Mouse (Mus musculus) heart, embryonic 15.5 days (tissue): ENCODE measurements around the gene Ckap2l. TPM values are rescaled to one million over a fixed set of nuclear protein-coding genes. Genes with fewer than 3 reads are reported as not detected.

ENCODE experiments used
- ATAC-seq: fragments of 200-750 bp; cut with Nextera tagmentation; replicated peaks from 2 replicates; pipeline ENCODE4 v1.8.0; 2017; ENCODE audit warnings: low read depth, moderate TSS enrichment; ENCODE audit not compliant: insufficient number of reproducible peaks, insufficient read depth, low FRiP score
- H3K27ac ChIP-seq: fragments of 300-500 bp; sonication (generic); 2 replicates; pipeline ENCODE4 v1.5.1; 2015; ENCODE audit warnings: mild to moderate bottlenecking, inconsistent platforms
- H3K27me3 ChIP-seq: fragments of 300-500 bp; sonication (generic); 2 replicates; pipeline ENCODE4 v1.6.1; 2015; ENCODE audit warnings: inconsistent platforms
- H3K36me3 ChIP-seq: fragments of 300-500 bp; sonication (generic); 2 replicates; pipeline ENCODE4 v1.6.1; 2015; ENCODE audit warnings: mild to moderate bottlenecking, inconsistent platforms
- H3K4me1 ChIP-seq: fragments of 300-500 bp; sonication (generic); replicated peaks from 2 replicates; pipeline ENCODE4 v1.6.1; 2015; ENCODE audit warnings: inconsistent platforms
- H3K4me2 ChIP-seq: fragments of 300-500 bp; sonication (generic); 2 replicates; pipeline ENCODE4 v1.6.1; 2015; ENCODE audit warnings: inconsistent platforms, mild to moderate bottlenecking, moderate library complexity
- H3K4me3 ChIP-seq: fragments of 300-500 bp; sonication (generic); 2 replicates; pipeline ENCODE4 v1.5.1; 2015; ENCODE audit warnings: mild to moderate bottlenecking, inconsistent platforms
- H3K9ac ChIP-seq: fragments of 300-500 bp; sonication (generic); 2 replicates; pipeline ENCODE4 v1.6.1; 2015; ENCODE audit warnings: mild to moderate bottlenecking, inconsistent platforms
- H3K9me3 ChIP-seq: fragments of 300-500 bp; sonication (generic); replicated peaks from 2 replicates; pipeline ENCODE4 v1.6.1; 2016; ENCODE audit warnings: inconsistent platforms
- WGBS: fragments of 180-500 bp; shearing (Covaris S2); methylation state at CpG from one replicate; pipeline ENCODE4 v1.1.7; 2015; ENCODE audit warnings: mixed read lengths; 5-methylcytosine and 5-hydroxymethylcytosine counted together
- polyA plus RNA-seq: library from polyadenylated mRNA; unstranded; fragments of >200 nt; fragmentation: Nextera tagmentation; extraction: Ambion mirVana; gene quantifications from 2 replicates; pipeline ENCODE4 v1.2.1, GENCODE M21; 2015

Ckap2l gene
- polyA plus RNA-seq, 1 experiment from 2014 or later: 36.5 TPM

- H3K4me1 ChIP-seq: 0 out of 2 replicates have a peak, but pooled peaks cover 3% of the 10 kb centered on the region
- H3K27me3 ChIP-seq: no peaks in the 10 kb centered on the region
- no peak overlapping the region for H3K4me3 ChIP-seq
- H3K9ac ChIP-seq: no peak overlapping the region
- H3K27ac ChIP-seq: no peak overlapping the region
- H3K9me3 ChIP-seq: no peaks in the 10 kb centered on the region
- WGBS: 24% methylated on average over 9 of the region's 9 CpGs
- no peak overlapping the region for H3K4me2 ChIP-seq
- no peak for ATAC-seq
- no peaks in the 10 kb centered on the region for H3K36me3 ChIP-seq
Measured at GRCm38 (mm10) chr2:129233803-129234477, 63.1 kb downstream of the Ckap2l start.

- Histone ChIP-seq H3K36me3 (no peaks in the 10 kb centered on the region), H3K9me3 (no peaks in the 10 kb centered on the region), H3K9ac (no peak overlapping the region), H3K4me3 (no peak overlapping the region), H3K4me1 (0 out of 2 replicates have a peak, but pooled peaks cover 3% of the 10 kb centered on the region), H3K27me3 (no peaks in the 10 kb centered on the region), H3K4me2 (no peak overlapping the region), H3K27ac (no peak overlapping the region)
- WGBS: 91% methylated on average over 1 of the region's 1 CpGs
- ATAC-seq: no peak
Measured at GRCm38 (mm10) chr2:129233218-129233617, 63.8 kb downstream of the Ckap2l start.

GRCm38 (mm10) chr2:129232484-129232883, 64.5 kb downstream of the Ckap2l start:
- Histone ChIP-seq H3K36me3 (no peaks in the 10 kb centered on the region), H3K9ac (no peak overlapping the region), H3K27me3 (no peaks in the 10 kb centered on the region), H3K4me3 (no peak overlapping the region), H3K27ac (no peak overlapping the region), H3K4me2 (no peak overlapping the region), H3K9me3 (no peaks in the 10 kb centered on the region), H3K4me1 (0 out of 2 replicates have a peak, but pooled peaks cover 3% of the 10 kb centered on the region)
- no peak for ATAC-seq
- 73% methylated on average over 9 of the region's 9 CpGs for WGBS

- H3K9ac ChIP-seq: no peak overlapping the region
- ATAC-seq: no peak
- no peak overlapping the region for H3K4me3 ChIP-seq
- H3K27me3 ChIP-seq: no peaks in the 10 kb centered on the region
- 0 out of 2 replicates have a peak, but pooled peaks cover 3% of the 10 kb centered on the region for H3K4me1 ChIP-seq
- H3K27ac ChIP-seq: no peak overlapping the region
- no peak overlapping the region for H3K4me2 ChIP-seq
- no peaks in the 10 kb centered on the region for H3K36me3 ChIP-seq
- 46% methylated on average over 4 of the region's 4 CpGs for WGBS
- H3K9me3 ChIP-seq: no peaks in the 10 kb centered on the region
Measured at GRCm38 (mm10) chr2:129232023-129232422, 65.0 kb downstream of the Ckap2l start.

GRCm38 (mm10) chr2:129229316-129229715, 67.7 kb downstream of the Ckap2l start:
- Histone ChIP-seq H3K36me3 (no peaks in the 10 kb centered on the region), H3K9ac (no peak overlapping the region), H3K4me3 (no peak overlapping the region), H3K27ac (no peak overlapping the region), H3K9me3 (no peaks in the 10 kb centered on the region), H3K27me3 (no peaks in the 10 kb centered on the region), H3K4me2 (no peak overlapping the region), H3K4me1 (0 out of 2 replicates have a peak, but pooled peaks cover 3% of the 10 kb centered on the region)
- 86% methylated on average over 7 of the region's 7 CpGs for WGBS
- no peak for ATAC-seq

- Histone ChIP-seq H3K9me3 (no peaks in the 10 kb centered on the region), H3K36me3 (no peaks in the 10 kb centered on the region), H3K27me3 (no peaks in the 10 kb centered on the region), H3K4me1 (no peaks in the 10 kb centered on the region), H3K9ac (no peak overlapping the region), H3K4me3 (no peak overlapping the region), H3K4me2 (no peak overlapping the region), H3K27ac (no peak overlapping the region)
- WGBS: 81% methylated on average over 4 of the region's 4 CpGs
- ATAC-seq: no peak
Measured at GRCm38 (mm10) chr2:129228571-129228970, 68.4 kb downstream of the Ckap2l start.

GRCm38 (mm10) chr2:129227709-129228108, 69.3 kb downstream of the Ckap2l start:
- Histone ChIP-seq H3K27me3 (no peaks in the 10 kb centered on the region), H3K4me2 (no peak overlapping the region), H3K27ac (no peak overlapping the region), H3K9ac (no peak overlapping the region), H3K4me3 (no peak overlapping the region), H3K4me1 (no peaks in the 10 kb centered on the region), H3K9me3 (no peaks in the 10 kb centered on the region), H3K36me3 (no peaks in the 10 kb centered on the region)
- WGBS: 75% methylated on average over 6 of the region's 7 CpGs
- ATAC-seq: no peak

- 78% methylated on average over 7 of the region's 7 CpGs for WGBS
- ATAC-seq: no peak
- H3K4me2 ChIP-seq: no peak overlapping the region
Measured at GRCm38 (mm10) chr2:129227011-129227529, 69.9 kb downstream of the Ckap2l start.

GRCm38 (mm10) chr2:129226296-129226851, 70.6 kb downstream of the Ckap2l start:
- Histone ChIP-seq H3K4me3 (no peak overlapping the region), H3K27ac (no peak overlapping the region), H3K27me3 (no peaks in the 10 kb centered on the region), H3K36me3 (no peaks in the 10 kb centered on the region), H3K9ac (no peak overlapping the region), H3K9me3 (no peaks in the 10 kb centered on the region), H3K4me2 (no peak overlapping the region), H3K4me1 (no peaks in the 10 kb centered on the region)
- 52% methylated on average over 11 of the region's 11 CpGs for WGBS
- ATAC-seq: no peak

More at GRCm38 (mm10) chr2:129227011-129227529, 69.9 kb downstream of the Ckap2l start:
- no peak overlapping the region for H3K4me3 ChIP-seq
- H3K9me3 ChIP-seq: no peaks in the 10 kb centered on the region
- no peaks in the 10 kb centered on the region for H3K27me3 ChIP-seq
- no peak overlapping the region for H3K27ac ChIP-seq
- H3K4me1 ChIP-seq: no peaks in the 10 kb centered on the region
- no peak overlapping the region for H3K9ac ChIP-seq
- H3K36me3 ChIP-seq: no peaks in the 10 kb centered on the region

- no peak overlapping the region for H3K9ac ChIP-seq
- H3K27ac ChIP-seq: no peak overlapping the region
- no peak overlapping the region for H3K4me2 ChIP-seq
- no peak for ATAC-seq
- no peaks in the 10 kb centered on the region for H3K36me3 ChIP-seq
- no peaks in the 10 kb centered on the region for H3K27me3 ChIP-seq
- no peaks in the 10 kb centered on the region for H3K4me1 ChIP-seq
- H3K9me3 ChIP-seq: no peaks in the 10 kb centered on the region
- WGBS: 77% methylated on average over 17 of the region's 17 CpGs
- no peak overlapping the region for H3K4me3 ChIP-seq
Measured at GRCm38 (mm10) chr2:129225251-129225819, 71.7 kb downstream of the Ckap2l start.

- Histone ChIP-seq H3K4me1 (no peaks in the 10 kb centered on the region), H3K27ac (no peak overlapping the region), H3K9me3 (no peaks in the 10 kb centered on the region), H3K4me2 (no peak overlapping the region), H3K36me3 (no peaks in the 10 kb centered on the region), H3K4me3 (no peak overlapping the region), H3K9ac (no peak overlapping the region), H3K27me3 (no peaks in the 10 kb centered on the region)
- no peak for ATAC-seq
- 70% methylated on average over 4 of the region's 4 CpGs for WGBS
Measured at GRCm38 (mm10) chr2:129224178-129224577, 72.8 kb downstream of the Ckap2l start.
